Mouse (Mus musculus) thymus, postnatal 14 days (tissue): ENCODE results near the gene Syt1.

Source experiments
- DNase-seq: peaks from one replicate; pipeline ENCODE4 v3.0.0; 2021

The Syt1 gene

GRCm38 (mm10) chr10:108884520-108884919, 126.3 kb downstream of the Syt1 start:
- no peak for DNase-seq

GRCm38 (mm10) chr10:108880372-108880771, 130.4 kb downstream of the Syt1 start:
- no peak for DNase-seq

- no peak for DNase-seq
These were observed 135.1 kb downstream of the Syt1 start for GRCm38 (mm10) chr10:108875730-108876129.

GRCm38 (mm10) chr10:108874687-108875086, 136.1 kb downstream of the Syt1 start:
- no peak for DNase-seq

DNA sequence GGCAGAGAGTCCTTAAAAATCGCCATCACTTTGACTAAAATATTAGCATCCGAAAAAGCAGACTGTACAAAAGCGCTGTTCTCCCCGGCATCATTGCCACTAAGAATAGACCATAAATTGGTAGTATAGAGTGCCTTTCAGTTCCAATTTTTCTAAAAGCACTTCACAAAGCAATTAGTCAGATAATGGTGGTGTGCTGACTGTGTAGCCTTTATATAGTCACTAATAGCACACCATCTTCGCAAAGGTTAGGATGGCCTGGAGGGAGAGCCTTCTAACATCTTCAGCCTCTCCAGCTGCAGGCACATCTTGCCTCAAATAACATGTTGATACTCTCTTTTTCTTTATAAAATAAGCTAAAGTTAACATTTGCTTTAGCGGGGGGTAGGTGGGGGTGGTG, 138.4 kb downstream of the Syt1 start:
- DNase-seq = no peak

GRCm38 (mm10) chr10:108870586-108870985, 140.2 kb downstream of the Syt1 start:
- no peak for DNase-seq

GRCm38 (mm10) chr10:108868136-108868535, 142.6 kb downstream of the Syt1 start:
- no peak for DNase-seq

DNA sequence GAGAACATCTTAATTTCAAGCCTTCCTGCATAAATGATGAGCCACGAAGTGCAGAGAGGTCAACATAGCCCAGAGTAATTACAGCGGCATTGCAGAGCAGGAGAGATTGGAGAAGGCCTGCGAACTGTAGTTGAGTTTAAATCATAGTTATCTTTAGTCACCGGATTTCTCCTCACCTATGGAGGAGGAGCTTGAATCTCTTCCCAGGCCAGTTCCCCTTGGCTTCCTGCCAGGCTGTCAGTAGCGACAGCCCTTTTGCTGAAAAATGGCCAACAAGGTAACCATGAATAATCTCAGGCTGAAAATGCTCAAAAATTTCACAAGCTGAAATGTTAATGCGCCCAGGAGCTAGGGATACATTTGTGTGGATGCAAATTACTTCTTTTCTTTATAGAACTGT, 143.6 kb downstream of the Syt1 start:
- no peak for DNase-seq

DNA sequence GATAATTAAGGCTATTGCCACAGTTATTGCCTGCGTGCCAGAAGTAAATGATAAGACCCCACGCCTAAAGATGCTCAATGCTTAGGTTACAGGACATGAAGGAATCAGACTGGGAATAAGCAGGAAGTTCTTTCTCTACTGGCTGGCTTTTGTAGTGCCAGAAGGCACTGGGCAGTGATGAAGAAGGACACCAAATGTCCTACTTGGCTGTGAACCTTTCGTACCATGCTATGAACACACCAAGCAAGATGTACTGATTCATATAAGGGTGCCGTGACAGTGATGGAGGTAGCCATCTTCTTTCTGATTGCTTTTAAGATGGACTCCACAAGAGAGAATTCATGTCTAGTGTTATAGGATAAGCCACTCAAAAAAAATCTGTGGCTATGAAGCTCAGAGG, 145.2 kb downstream of the Syt1 start:
- DNase-seq = no peak

DNA sequence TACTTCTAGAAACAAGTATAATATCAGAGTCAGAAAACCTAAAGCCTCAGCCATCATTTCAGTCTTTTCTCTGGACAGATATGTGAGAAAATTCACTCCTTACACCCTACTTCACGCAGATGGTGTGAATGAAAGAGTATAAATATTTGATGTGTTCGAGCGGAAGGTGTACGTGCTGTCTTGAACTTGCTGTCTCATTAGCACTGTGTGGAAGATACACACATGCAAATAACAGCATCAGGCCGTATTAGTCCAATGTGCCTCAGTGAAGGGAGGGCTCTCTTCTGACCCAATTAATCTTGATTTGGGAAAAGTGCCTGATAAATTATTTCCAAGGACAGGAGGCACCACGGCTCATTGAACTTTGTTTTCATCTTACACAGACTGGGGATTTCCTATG, 154.8 kb downstream of the Syt1 start:
- no peak for DNase-seq

DNA sequence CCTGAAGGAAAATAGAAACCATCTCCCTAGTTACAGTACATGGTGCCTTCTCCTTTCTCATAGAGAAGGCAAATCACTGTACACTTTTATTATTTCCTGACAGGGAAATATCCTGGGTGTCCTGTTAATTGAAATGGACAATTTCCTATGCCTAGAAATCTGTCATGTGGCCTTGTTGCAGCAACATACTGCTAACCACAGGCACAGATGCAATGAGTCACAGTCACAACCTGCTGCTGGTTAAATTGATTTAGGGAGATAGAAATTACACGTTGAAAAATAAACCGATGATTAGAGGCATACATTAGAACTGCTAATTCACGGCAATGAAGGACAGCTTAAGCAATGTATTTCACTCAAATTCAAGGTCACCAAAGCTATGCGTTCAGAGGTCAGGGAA, 158.0 kb downstream of the Syt1 start:
- no peak for DNase-seq

- no peak for DNase-seq
These were observed 173.3 kb downstream of the Syt1 start for GRCm38 (mm10) chr10:108837434-108837833.

- DNase-seq = no peak
These were observed 178.5 kb downstream of the Syt1 start for GRCm38 (mm10) chr10:108832248-108832647.

DNA sequence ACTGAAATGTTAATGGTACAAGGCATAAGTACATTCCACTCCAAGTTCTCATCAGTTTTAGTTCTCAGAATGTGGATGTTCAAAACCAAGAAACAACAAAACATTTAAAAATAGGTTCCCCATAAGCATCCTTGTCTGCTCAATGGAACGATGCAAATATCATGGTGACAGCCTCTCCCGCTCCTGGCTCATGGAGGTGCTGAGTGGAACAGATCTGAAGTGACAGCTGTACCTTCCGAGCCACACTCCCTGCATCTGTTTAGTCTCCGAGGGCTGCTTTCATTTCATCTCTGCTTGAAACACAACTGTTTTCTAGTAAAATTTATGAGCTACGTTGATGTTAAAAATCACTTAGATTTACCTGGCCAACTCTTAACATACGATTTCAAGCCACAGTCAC, 179.0 kb downstream of the Syt1 start:
- DNase-seq = no peak

DNA sequence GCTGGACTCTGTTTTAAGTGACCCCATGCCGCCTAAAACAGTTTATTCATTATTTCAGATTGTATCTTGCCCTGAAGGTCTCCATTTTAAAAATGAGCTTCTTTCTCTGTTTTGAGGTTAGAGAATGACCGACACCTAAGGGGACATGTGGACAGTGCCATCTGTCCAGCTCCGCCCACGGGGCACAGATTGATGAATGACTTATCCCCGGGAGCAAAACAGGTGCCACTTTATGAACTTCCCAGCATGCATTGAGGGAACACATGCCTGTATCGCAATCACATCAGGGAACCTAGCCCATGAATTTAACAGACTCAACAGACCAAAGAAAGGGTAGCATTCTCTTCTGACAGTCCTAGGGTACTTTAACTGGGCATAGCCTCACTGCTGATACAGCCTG, 188.5 kb downstream of the Syt1 start:
- no peak for DNase-seq

GRCm38 (mm10) chr10:108815339-108815738, 195.4 kb downstream of the Syt1 start:
- no peak for DNase-seq

DNA sequence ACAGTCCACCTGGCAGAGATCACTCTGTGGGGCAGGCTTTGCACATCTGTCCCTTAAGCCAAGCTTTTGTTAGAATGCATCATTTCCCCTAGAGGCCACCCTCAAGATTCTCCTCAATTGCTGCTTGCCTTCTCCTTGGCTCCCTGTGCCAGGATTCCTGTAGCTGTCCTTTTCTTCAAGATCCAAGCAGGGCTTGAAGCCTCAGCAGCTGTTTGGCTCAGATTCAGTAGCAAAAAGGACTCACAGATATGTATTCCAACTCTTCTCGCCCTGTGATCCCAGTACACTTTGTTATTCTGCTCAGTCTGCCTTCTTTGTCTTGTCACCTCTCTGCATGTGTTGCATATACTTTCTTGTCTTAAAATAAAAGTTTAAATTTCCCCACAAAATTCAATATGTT, 206.4 kb downstream of the Syt1 start:
- DNase-seq = no peak

- no peak for DNase-seq
These were observed 210.0 kb downstream of the Syt1 start for GRCm38 (mm10) chr10:108800776-108801175.

DNA sequence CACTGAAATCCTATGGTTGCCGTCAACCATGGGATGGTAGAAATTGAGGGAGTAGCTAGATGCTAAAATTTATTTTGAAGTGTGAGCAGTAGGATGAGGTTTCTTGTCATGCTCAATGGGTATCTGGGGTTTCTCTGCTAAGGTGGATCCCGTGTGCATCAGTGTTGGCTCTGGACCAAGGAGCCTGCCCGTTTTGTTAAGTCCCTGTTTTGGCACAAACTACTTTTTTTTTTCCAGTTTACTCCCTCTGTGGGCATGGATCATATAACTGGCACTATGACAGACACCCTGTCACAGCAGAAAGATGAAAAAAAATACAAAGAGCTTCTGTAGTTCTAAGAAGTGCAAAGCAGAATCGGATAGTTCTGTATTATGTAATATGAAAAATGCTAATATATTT, 212.0 kb downstream of the Syt1 start:
- DNase-seq = no peak

DNA sequence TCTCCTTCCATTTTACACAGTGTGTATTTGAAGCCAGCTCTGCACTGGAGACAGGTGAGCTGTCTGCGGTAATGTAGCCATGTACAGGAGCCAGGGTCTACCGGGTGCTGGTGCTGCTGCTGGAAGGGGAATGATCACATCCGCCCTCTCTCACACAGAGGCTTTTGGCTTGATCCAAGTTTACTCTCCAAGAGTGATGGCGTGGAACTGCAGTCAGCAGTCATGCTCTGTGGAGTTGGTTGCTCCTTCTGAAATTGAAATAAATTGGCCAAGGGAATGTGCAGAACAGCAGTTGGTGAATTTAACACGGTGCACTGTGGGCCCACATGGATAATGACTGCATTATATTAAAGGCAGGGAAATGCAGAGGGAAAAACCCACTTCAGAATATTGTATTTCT, 228.0 kb downstream of the Syt1 start:
- DNase-seq = no peak

DNA sequence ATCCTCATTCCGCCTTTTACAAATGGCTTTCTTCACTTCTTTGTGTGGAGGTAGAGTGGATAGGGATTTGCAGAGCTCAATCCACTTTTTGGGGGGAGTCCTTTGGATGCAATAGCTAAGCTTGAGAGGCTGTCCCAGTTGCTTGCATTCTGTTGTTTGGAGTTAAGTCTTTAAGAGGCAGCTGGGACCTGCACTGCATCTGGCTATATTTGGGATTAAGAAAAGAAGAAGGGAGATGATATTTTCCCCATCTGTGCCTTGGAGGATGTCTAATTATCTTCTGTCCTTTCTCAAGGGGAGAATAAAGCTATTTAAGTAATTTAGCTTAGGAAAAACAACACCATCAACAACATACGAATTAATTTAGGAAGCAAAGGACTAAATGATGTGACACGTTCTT, 230.2 kb downstream of the Syt1 start:
- DNase-seq = no peak

GRCm38 (mm10) chr10:108776735-108777134, 234.0 kb downstream of the Syt1 start:
- no peak for DNase-seq

GRCm38 (mm10) chr10:108771081-108771480, 239.7 kb downstream of the Syt1 start:
- DNase-seq = no peak

GRCm38 (mm10) chr10:108765564-108765963, 245.2 kb downstream of the Syt1 start:
- no peak for DNase-seq

- DNase-seq = no peak
These were observed 247.1 kb downstream of the Syt1 start for GRCm38 (mm10) chr10:108763722-108764121.

- DNase-seq = no peak
These were observed 257.5 kb downstream of the Syt1 start for GRCm38 (mm10) chr10:108753304-108753703.
